Mouse (Mus musculus) limb, embryonic 13.5 days (tissue): ENCODE results near the gene Phlda2. TPM values are rescaled to one million over a fixed set of nuclear protein-coding genes. Genes with fewer than 3 reads are reported as not detected.

Experiments used
- ATAC-seq: fragments of 200-750 bp; cut with Nextera tagmentation; 2 replicates; pipeline ENCODE4 v1.8.0; 2017; ENCODE audit warnings: low read depth, moderate number of reproducible peaks, moderate TSS enrichment; ENCODE audit not compliant: low FRiP score
- H3K27ac ChIP-seq: fragments of 300-500 bp; sonication (generic); 2 replicates; pipeline ENCODE4 v1.5.1; 2015; ENCODE audit warnings: inconsistent platforms, mild to moderate bottlenecking, moderate library complexity
- H3K27me3 ChIP-seq: fragments of 300-500 bp; sonication (generic); 2 replicates; pipeline ENCODE4 v1.6.1; 2015; ENCODE audit warnings: mild to moderate bottlenecking, inconsistent platforms
- H3K36me3 ChIP-seq: fragments of 300-500 bp; sonication (generic); 2 replicates; pipeline ENCODE4 v1.6.1; 2015; ENCODE audit warnings: inconsistent platforms, mild to moderate bottlenecking, moderate library complexity
- H3K4me1 ChIP-seq: fragments of 300-500 bp; sonication (generic); 2 replicates; pipeline ENCODE4 v1.6.1; 2015; ENCODE audit warnings: inconsistent platforms
- H3K4me2 ChIP-seq: fragments of 300-500 bp; sonication (generic); replicated peaks from 2 replicates; pipeline ENCODE4 v1.6.1; 2015; ENCODE audit warnings: inconsistent platforms, mild to moderate bottlenecking, moderate library complexity
- H3K4me3 ChIP-seq: fragments of 300-500 bp; sonication (generic); 2 replicates; pipeline ENCODE4 v1.5.1; 2015; ENCODE audit warnings: moderate library complexity, mild to moderate bottlenecking, inconsistent platforms
- H3K9ac ChIP-seq: fragments of 300-500 bp; sonication (generic); 2 replicates; pipeline ENCODE4 v1.6.1; 2015; ENCODE audit warnings: mild to moderate bottlenecking, inconsistent platforms
- H3K9me3 ChIP-seq: fragments of 300-500 bp; sonication (generic); 2 replicates; pipeline ENCODE4 v1.6.1; 2016; ENCODE audit warnings: inconsistent platforms
- WGBS: fragments of 180-500 bp; shearing (Covaris S2); methylation state at CpG from one replicate; pipeline ENCODE4 v1.1.7; 2015; 5-methylcytosine and 5-hydroxymethylcytosine counted together
- polyA plus RNA-seq: library from polyadenylated mRNA; unstranded; fragments of >200 nt; fragmentation: Nextera tagmentation; extraction: Ambion mirVana; gene quantifications from 2 replicates; pipeline ENCODE4 v1.2.1, GENCODE M21; 2015

Gene Phlda2
- polyA plus RNA-seq, 1 experiment from 2014 or later = 23.2 TPM

DNA sequence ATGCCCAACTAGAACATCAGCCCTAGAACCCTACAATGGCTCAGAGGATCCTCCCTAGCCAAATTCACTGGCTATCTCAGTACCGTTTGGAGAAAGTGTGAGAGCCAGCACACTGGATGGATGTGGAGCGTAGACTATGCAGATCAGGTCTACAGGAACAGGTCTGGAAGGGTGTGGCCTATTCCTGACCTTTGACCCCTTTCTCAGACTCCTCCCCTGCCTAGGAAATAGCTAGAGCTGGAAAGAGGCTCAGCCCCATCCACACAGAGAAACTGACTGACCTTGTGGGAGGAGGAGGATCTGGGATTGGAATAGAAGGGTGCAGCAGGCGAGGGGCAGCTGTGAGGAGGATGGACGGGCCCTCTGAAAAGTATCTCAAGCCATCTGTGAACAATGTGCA is 4.4 kb downstream of the Phlda2 start:
- no peak for ATAC-seq
- H3K9me3 ChIP-seq = no peaks in the 10 kb centered on the region
- peaks cover 11% of the 10 kb centered on the region for H3K4me1 ChIP-seq
- H3K4me3 ChIP-seq = no peak overlapping the region
- no peak overlapping the region for H3K27ac ChIP-seq
- peaks cover 48% of the 10 kb centered on the region for H3K27me3 ChIP-seq
- H3K4me2 ChIP-seq = no peak overlapping the region
- H3K9ac ChIP-seq = no peak overlapping the region
- WGBS = 86% methylated on average over 4 of the region's 4 CpGs
- H3K36me3 ChIP-seq = no peaks in the 10 kb centered on the region

DNA sequence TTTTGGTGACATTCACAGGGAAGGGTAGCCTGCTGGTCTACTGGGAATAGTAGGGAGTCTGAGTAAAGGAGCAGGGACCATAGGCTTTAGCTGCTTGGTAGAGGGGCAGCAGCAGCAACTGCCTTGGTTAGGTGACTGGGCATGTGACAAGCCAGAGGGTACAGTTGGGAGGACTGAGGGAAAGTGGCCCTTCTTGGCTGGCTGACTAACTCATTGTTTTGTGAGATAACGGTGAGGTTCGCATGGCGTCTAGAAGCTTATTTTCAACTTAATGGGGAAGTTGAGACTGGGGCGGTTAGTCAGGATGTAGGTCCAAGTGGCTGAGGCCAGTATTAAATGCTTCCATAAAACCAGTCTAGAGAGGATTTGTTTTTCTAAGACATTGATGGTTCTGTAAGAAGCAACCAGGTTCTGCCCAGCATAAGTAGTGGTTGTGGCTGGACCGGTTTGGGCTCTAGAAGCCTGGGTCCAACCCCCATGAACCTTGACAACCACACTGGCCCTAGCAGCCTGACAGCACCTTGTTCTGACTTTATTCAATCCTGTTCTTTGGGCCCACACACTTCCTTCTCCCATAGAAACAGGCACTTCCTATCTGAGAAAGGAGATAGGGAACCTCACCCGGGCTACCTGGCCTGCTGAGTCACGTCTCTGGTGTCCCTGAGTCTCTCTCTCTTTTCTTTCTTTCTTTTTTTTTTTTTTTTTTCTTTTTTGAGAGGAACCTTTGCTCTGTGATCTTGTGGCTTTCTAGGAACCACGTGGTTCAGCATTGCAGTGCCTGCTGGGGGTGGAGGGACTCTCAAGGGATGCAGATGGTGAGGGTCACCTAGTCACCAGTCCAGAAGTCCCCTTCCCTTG is 7.6 kb downstream of the Phlda2 start:
- no peak for ATAC-seq
- H3K27ac ChIP-seq = no peak overlapping the region
- H3K4me1 ChIP-seq = no peaks in the 10 kb centered on the region
- H3K9me3 ChIP-seq = no peaks in the 10 kb centered on the region
- no peak overlapping the region for H3K4me3 ChIP-seq
- H3K4me2 ChIP-seq = no peak overlapping the region
- peaks cover 22% of the 10 kb centered on the region for H3K27me3 ChIP-seq
- WGBS = 77% methylated on average over 8 of the region's 8 CpGs
- H3K9ac ChIP-seq = no peak overlapping the region
- H3K36me3 ChIP-seq = no peaks in the 10 kb centered on the region

DNA sequence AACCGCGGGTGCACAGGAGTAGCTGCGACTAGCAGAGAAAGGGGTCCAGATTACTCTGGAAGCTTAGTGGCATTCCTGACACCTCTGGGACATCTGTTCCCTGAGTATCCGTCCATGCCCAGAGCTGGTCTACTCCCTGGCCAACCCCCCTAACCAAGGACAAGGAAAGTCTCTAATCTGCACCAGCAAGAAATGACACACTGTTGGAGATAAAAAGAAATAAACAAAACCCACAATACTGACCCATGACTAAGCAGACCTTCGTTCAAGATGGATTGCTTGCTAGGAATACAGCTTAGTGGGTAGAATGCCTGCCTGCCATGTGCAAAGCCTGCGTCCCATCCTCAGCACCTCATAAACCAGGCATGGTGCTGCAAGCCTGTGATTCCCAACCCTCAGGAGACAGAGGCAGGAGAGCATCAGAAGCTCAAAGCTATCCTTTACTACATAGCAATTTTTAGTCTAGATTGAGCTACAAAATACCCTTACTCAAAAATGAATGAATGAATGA is 9.3 kb downstream of the Phlda2 start:
- Histone ChIP-seq H3K9me3 (no peaks in the 10 kb centered on the region), H3K9ac (no peak overlapping the region), H3K36me3 (no peaks in the 10 kb centered on the region), H3K4me3 (no peak overlapping the region), H3K4me1 (no peaks in the 10 kb centered on the region), H3K27me3 (peaks cover 14% of the 10 kb centered on the region), H3K4me2 (no peak overlapping the region), H3K27ac (no peak overlapping the region)
- ATAC-seq = no peak
- 66% methylated on average over 6 of the region's 6 CpGs for whole genome bisulfite sequencing

DNA sequence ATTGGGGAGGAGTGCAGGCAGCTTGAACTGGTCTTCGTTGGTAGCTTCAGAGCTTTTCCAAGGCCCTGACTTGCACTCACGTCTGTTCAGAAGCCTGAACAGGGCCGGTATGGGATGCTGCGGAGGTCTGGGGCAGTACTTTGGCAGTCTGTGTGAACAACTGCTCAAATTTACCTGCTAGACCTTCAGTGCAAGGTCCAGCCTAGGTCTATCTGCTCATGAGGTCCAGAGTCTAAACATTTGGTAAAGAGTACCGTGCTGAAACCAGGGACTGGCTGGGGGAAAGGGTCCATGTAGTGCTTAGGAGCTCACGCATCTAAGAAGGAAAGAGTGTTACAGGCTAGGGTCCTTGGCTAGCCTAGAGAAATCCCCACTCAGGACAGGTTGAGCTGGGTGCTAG is 13.2 kb downstream of the Phlda2 start:
- H3K4me3 ChIP-seq = no peak overlapping the region
- H3K27me3 ChIP-seq = peaks cover 13% of the 10 kb centered on the region
- H3K9me3 ChIP-seq = no peaks in the 10 kb centered on the region
- no peak overlapping the region for H3K27ac ChIP-seq
- no peaks in the 10 kb centered on the region for H3K4me1 ChIP-seq
- H3K36me3 ChIP-seq = no peaks in the 10 kb centered on the region
- no peak overlapping the region for H3K9ac ChIP-seq
- WGBS = 69% methylated on average over 6 of the region's 6 CpGs
- ATAC-seq = no peak
- no peak overlapping the region for H3K4me2 ChIP-seq

DNA sequence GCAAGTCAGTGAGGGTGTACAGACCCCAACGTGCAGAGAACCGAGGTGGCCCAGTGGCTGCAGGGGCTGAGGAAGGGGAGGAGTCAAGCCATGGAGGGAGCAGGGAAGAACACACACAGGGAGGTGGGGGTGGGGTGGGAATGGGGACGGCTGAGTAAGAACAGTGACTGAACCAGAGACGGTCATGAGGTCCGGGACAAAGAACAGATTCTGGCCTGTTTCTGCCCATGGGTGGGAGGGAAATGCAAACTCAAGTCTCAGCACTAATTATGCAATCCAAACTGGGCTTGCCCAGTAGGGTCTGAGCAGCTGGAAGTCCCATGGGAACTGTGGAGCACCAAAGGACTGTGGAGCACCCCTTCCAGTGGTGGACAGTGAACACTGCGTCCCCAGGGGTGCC is 20.4 kb downstream of the Phlda2 start:
- peaks cover 9% of the 10 kb centered on the region; the same call in 1 of the 2 replicates for H3K4me1 ChIP-seq
- H3K4me2 ChIP-seq = no peak overlapping the region
- no peak overlapping the region for H3K27ac ChIP-seq
- H3K27me3 ChIP-seq = no peaks in the 10 kb centered on the region
- 16% methylated on average over 6 of the region's 6 CpGs for WGBS
- ATAC-seq = no peak
- H3K36me3 ChIP-seq = no peaks in the 10 kb centered on the region
- no peaks in the 10 kb centered on the region for H3K9me3 ChIP-seq
- H3K4me3 ChIP-seq = no peak overlapping the region
- H3K9ac ChIP-seq = no peak overlapping the region

DNA sequence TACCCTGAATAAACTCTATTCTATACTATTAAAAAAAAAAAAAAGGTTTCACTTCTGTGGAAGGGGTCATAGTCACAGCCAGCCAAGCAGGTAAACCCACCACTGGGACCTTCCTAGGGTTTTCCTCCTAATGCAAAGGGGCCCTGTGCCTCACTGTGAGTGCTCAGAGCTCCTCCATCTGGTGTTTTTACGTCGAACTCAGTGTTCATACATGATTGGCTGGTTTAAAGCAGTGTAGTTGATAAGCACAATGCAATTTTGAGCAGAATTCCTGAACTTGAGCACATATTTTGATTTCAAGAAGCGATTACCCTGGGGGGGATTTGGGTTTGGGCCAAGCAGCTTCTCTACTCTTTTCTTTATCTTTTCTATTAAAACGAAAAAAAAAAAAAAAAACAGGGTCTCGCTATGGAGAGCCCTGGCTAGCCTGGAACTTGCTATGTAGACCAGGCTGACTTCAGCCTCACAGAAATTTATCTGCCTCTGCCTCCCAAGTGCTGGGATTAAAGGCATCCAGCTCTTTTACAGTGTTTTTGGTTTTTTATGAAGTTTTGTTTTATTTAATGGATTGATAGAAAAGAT is 21.1 kb downstream of the Phlda2 start:
- no peak for ATAC-seq
- Histone ChIP-seq H3K9me3 (no peaks in the 10 kb centered on the region), H3K4me2 (no peak overlapping the region), H3K9ac (no peak overlapping the region), H3K4me3 (no peak overlapping the region), H3K27me3 (no peaks in the 10 kb centered on the region), H3K36me3 (no peaks in the 10 kb centered on the region), H3K4me1 (peaks cover 9% of the 10 kb centered on the region; the same call in 1 of the 2 replicates), H3K27ac (no peak overlapping the region)
- 50% methylated on average over 5 of the region's 5 CpGs for WGBS

DNA sequence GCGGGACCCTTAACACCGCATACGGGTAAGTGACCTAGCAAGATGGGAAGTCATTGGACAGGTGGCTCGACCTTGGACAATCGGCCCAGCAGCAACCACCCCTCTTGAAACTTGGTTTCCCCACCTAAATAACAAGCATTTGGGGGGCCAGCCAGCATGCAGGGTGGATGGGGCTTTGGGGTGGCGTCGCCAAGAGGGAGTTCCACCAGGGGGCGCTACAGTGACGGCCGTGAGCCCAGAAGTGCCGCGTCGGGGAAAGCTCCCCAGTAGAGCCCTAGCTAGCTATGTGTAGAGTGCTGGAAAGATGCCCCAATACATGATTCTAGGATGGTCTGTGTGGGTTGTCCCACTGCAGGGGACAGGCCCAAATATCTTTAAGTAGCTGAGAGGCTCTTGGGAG is 22.5 kb downstream of the Phlda2 start:
- Histone ChIP-seq H3K9me3 (no peaks in the 10 kb centered on the region), H3K36me3 (no peaks in the 10 kb centered on the region), H3K4me3 (no peak overlapping the region), H3K4me1 (peaks cover 9% of the 10 kb centered on the region; the same call in 1 of the 2 replicates), H3K4me2 (no peak overlapping the region), H3K27me3 (no peaks in the 10 kb centered on the region), H3K9ac (no peak overlapping the region), H3K27ac (no peak overlapping the region)
- no peak for ATAC-seq
- WGBS = 32% methylated on average over 13 of the region's 13 CpGs

DNA sequence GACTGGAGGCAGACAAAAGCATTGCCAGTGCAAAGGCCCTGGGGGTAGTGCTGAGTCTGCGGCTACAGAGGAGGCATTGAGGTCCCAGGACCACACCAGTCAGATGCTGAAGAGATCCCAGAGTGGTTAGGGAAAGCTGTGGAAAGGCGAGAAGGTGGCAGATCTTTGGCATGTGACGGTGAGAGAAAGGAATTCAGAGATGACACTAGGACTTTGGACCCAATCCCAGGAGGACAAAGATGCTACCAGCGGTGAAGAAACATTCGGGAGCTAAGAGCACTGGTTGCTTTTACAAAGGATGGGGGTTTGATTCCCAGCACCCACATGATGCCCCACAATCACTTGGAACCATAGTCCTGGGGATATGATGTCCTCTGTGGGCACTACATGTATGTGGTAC is 25.1 kb downstream of the Phlda2 start:
- no peak overlapping the region for H3K9ac ChIP-seq
- no peak overlapping the region for H3K4me3 ChIP-seq
- no peaks in the 10 kb centered on the region for H3K36me3 ChIP-seq
- no peak overlapping the region for H3K27ac ChIP-seq
- H3K27me3 ChIP-seq = no peaks in the 10 kb centered on the region
- no peak overlapping the region for H3K4me2 ChIP-seq
- no peak for ATAC-seq
- 85% methylated on average over 5 of the region's 5 CpGs for WGBS
- H3K9me3 ChIP-seq = no peaks in the 10 kb centered on the region
- H3K4me1 ChIP-seq = peaks cover 15% of the 10 kb centered on the region

DNA sequence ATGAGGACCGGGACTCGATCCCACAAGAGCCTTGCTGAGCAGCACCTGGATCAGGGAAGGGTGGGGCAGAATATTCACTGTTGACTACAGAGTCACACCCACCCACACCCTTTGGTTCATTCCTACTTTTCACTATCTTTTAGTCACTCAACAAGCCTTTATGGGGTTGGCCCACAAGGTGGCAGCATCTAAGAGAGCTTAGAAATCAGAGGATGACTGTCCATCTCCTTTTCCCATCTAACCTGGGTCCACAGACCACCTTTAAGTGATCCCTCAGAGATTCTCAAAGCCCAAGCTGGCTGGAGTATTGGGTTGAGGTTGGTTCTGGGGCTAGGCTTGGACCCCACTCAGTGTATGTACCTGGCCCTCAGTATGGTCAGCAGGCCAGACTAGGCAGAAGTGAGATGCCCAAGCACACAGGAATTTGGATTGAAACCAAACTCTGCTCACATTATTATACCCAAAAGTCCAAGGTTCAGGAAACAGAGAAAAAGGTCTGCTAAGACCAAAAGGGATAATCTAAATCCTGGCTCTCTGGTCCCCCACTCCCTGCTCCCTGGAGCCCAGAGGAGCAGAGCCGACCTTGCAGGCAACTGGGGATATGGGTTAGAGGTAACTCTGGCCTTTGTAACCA is 26.1 kb downstream of the Phlda2 start:
- Histone ChIP-seq H3K9me3 (no peaks in the 10 kb centered on the region), H3K4me1 (peaks cover 10% of the 10 kb centered on the region), H3K9ac (no peak overlapping the region), H3K36me3 (no peaks in the 10 kb centered on the region), H3K4me3 (no peak overlapping the region), H3K27ac (no peak overlapping the region), H3K4me2 (no peak overlapping the region), H3K27me3 (no peaks in the 10 kb centered on the region)
- no peak for ATAC-seq
- 79% methylated on average over 3 of the region's 3 CpGs for WGBS

DNA sequence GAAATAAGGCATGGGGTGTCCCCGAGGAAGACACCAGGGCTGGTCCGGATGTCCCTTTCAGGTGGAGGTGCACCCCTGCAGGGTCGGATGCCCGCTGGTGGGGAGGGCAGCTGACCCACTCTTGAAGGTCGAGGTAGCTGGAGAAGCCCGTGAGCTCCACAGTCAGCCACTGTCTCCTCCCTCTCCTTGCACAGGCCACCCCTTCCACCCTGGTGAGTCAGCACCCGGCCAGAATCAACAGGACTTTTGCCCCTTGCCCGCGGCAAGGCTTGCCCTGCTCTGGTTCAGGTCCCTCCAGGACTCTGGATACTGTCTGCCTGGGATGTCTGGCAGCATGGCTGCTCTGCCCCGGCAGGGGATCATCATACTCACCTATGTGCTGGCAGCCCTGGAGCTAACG is 27.1 kb downstream of the Phlda2 start:
- 65% methylated on average over 11 of the region's 11 CpGs for WGBS
- Histone ChIP-seq H3K9me3 (no peaks in the 10 kb centered on the region), H3K36me3 (no peaks in the 10 kb centered on the region), H3K4me1 (peaks cover 7% of the 10 kb centered on the region), H3K4me3 (no peak overlapping the region), H3K27me3 (no peaks in the 10 kb centered on the region), H3K9ac (no peak overlapping the region), H3K4me2 (no peak overlapping the region), H3K27ac (no peak overlapping the region)
- ATAC-seq = no peak

DNA sequence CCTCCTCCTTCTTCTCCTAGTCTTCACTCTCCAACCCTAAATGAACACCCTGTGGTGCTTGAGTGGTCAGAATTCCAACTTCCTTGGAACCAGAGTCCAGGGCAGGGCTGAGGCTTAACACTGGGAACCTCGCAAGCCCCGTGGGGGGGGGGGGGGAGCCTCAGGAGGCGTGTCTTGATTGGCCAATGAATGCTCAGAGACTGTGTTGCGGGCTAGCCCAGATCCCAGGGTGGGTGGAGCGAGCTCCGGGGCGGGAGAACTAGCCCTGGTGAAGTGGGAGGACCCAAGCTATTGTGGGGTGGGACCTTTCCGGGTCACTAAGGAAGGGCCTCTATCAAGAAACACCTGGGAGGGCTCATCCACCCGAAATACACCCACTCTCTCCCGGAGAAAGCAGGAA is 28.1 kb downstream of the Phlda2 start:
- Histone ChIP-seq H3K4me2 (no peak overlapping the region), H3K4me1 (peaks cover 8% of the 10 kb centered on the region), H3K36me3 (no peaks in the 10 kb centered on the region), H3K4me3 (no peak overlapping the region), H3K27me3 (no peaks in the 10 kb centered on the region), H3K9me3 (no peaks in the 10 kb centered on the region), H3K9ac (no peak overlapping the region), H3K27ac (no peak overlapping the region)
- WGBS = 32% methylated on average over 10 of the region's 10 CpGs
- no peak for ATAC-seq

DNA sequence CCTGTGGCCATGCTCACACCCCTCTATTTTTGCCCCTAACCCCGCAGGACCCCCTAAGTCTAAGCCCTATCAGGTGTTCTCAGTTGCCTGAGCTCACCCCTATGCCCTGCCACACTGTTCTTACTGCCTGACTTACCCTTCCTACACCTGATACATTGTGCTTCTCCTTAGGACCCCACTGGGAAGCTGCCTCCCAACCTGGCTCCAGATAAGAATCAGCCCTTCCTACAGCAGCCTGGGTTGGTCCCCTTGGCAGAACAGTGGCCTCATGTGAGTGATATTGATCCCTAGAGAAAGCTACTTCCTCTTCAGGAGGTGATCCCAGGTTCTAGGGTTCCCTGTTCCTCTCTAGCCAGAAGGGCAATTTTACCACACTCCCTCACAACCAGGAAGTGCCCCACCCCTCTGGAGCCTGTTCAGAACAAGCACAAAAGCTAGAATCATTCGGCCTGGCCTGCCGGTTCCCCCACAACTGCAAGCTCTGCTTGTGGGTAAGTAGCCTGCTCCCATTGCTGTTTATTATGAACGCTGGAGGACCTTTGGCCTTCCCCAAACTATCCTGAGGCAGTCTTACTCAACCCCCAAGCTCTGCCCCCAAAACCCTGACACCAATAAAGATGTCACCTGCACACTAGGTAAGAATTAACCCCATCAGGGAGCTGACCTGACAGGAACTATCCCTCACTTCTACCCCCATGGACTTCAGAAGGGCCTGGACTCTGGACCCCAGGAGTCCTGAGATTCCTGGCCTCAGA is 29.4 kb downstream of the Phlda2 start, which contains the start of gene Slc22a18:
TSS of gene Slc22a18 (plus strand) at position 390 of the 755 bp plus-strand sequence.
- Histone ChIP-seq H3K27ac (no peak within 1 kb of the TSS), H3K4me2 (peak within 1 kb of the TSS; percentile 32; the same call in 1 of the 2 replicates), H3K4me1 (peaks cover 12% of the 10 kb centered on the region), H3K36me3 (no peaks in the 10 kb centered on the region), H3K27me3 (no peaks in the 10 kb centered on the region; the same call in 1 of the 2 replicates), H3K9ac (no peak within 1 kb of the TSS), H3K9me3 (no peaks in the 10 kb centered on the region), H3K4me3 (0 out of 2 replicates have a peak within 1 kb of the TSS, but pooled peaks have one; percentile 7)
- no peak for ATAC-seq
- WGBS = 31% methylated on average over 4 of the region's 4 CpGs
